Mouse (Mus musculus): ENCODE data around the gene Plcd3. TPM values are rescaled to one million over a fixed set of nuclear protein-coding genes. Genes with fewer than 3 reads are reported as not detected.

Plcd3 gene
- polyA plus RNA-seq, 1 experiment from 2014 or later: 1.0 TPM

DNA sequence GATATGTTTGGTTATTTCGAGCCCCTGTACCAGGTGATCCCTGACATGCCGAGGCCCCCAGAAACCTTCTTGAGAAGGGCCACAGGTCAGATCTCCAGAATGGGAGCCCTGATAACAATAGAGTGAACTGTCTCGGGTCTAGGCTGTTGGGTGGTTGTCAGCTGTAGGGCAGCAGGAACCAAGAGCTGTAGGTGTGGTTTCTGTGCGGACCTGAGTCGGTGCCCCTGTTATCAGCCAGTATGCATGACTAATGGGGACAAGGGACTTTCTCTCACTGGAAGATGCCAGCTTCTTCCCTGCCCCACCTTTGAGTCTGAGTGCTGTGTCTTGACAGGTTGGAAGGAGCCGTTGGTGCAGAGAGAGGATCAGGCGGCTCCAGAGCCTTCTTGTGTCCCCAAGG lies 3.0 kb upstream of the Plcd3 start:
- no peak overlapping the region for H3K27ac ChIP-seq (ENCODE audit: low read depth)
- no peak overlapping the region for H3K9ac ChIP-seq
- H3K4me1 ChIP-seq (ENCODE audit: insufficient read depth): peaks cover 12% of the 10 kb centered on the region; the same call in 1 of the 2 replicates
- no peaks in the 10 kb centered on the region for H3K36me3 ChIP-seq (ENCODE audit: insufficient read depth)
- 69% methylated on average over 7 of the region's 7 CpGs for WGBS
- H3K4me3 ChIP-seq (ENCODE audit: low read depth, low read length): no peak overlapping the region
- H3K9me3 ChIP-seq (ENCODE audit: low read depth, low read length): no peaks in the 10 kb centered on the region
- no peak for TF ChIP-seq CTCF (IDR thresholded peaks at IDR 0.05; ENCODE audit: low read depth)
- H3K4me2 ChIP-seq: peak overlapping the region; percentile 75; the same call in 1 of the 2 replicates
- no peak for ATAC-seq (ENCODE audit: insufficient read depth)
- no peak for DNase-seq
- H3K27me3 ChIP-seq (ENCODE audit: insufficient read depth, low read length): peaks cover 13% of the 10 kb centered on the region

GRCm38 (mm10) chr11:103103621-103104020 lies 2.2 kb upstream of the Plcd3 start:
- Histone ChIP-seq H3K27me3 (ENCODE audit: insufficient read depth, low read length) (peaks cover 13% of the 10 kb centered on the region), H3K4me2 (peak overlapping the region; percentile 75), H3K9me3 (ENCODE audit: low read depth, low read length) (no peaks in the 10 kb centered on the region), H3K9ac (peak overlapping the region; percentile 52), H3K27ac (ENCODE audit: low read depth) (no peak overlapping the region), H3K4me3 (ENCODE audit: low read depth, low read length) (peak overlapping the region; percentile 52), H3K4me1 (ENCODE audit: insufficient read depth) (peaks cover 12% of the 10 kb centered on the region; the same call in 1 of the 2 replicates), H3K36me3 (ENCODE audit: insufficient read depth) (no peaks in the 10 kb centered on the region)
- DNase-seq: no peak
- ATAC-seq (ENCODE audit: insufficient read depth): no peak
- 48% methylated on average over 8 of the region's 8 CpGs for WGBS
- TF ChIP-seq CTCF (IDR thresholded peaks at IDR 0.05; ENCODE audit: low read depth): no peak

DNA sequence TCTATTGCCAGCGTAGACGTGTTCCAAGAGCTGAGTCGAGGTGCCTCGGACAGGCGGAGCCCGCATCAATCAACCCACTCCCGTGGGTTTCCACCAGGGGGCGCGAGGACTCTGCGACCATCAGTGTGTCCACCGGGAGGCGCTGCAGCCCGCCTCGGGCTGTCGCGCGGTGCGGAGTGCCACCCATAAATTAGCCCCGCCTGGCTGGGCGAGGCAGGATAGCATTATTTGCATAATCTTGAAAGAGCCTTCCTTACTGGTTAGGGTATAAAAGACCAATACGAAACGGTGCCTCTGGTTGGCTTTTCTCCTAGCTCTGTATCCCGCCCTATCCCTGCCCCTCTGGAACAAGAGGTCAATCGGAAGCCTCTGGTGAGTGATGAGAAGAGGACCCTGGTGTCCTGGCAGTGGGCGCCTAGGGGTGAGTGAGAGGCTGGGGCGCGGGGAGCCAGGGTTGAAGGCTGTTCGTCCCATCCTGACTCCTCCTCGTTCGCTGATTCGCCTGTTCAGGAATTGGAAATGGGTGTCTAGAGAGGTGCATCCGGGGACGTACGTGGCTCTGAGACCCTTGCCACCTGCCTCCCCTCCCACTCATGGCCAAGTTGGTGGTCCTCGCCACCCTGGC lies 1.4 kb upstream of the Plcd3 start:
- Histone ChIP-seq H3K9ac (peak overlapping the region; percentile 52), H3K4me2 (peak overlapping the region; percentile 75), H3K4me1 (ENCODE audit: insufficient read depth) (peaks cover 12% of the 10 kb centered on the region; the same call in 1 of the 2 replicates), H3K36me3 (ENCODE audit: insufficient read depth) (no peaks in the 10 kb centered on the region), H3K4me3 (ENCODE audit: low read depth, low read length) (peak overlapping the region; percentile 52), H3K27ac (ENCODE audit: low read depth) (peak overlapping the region; percentile 30; the same call in 1 of the 2 replicates), H3K9me3 (ENCODE audit: low read depth, low read length) (no peaks in the 10 kb centered on the region), H3K27me3 (ENCODE audit: insufficient read depth, low read length) (peaks cover 13% of the 10 kb centered on the region)
- WGBS: under 1% methylated on average over 35 of the region's 35 CpGs
- peak; percentile 100 for TF ChIP-seq CTCF (IDR thresholded peaks at IDR 0.05; ENCODE audit: low read depth)
- DNase-seq (peak; percentile 98), ATAC-seq (ENCODE audit: insufficient read depth) (peak; percentile 92)

DNA sequence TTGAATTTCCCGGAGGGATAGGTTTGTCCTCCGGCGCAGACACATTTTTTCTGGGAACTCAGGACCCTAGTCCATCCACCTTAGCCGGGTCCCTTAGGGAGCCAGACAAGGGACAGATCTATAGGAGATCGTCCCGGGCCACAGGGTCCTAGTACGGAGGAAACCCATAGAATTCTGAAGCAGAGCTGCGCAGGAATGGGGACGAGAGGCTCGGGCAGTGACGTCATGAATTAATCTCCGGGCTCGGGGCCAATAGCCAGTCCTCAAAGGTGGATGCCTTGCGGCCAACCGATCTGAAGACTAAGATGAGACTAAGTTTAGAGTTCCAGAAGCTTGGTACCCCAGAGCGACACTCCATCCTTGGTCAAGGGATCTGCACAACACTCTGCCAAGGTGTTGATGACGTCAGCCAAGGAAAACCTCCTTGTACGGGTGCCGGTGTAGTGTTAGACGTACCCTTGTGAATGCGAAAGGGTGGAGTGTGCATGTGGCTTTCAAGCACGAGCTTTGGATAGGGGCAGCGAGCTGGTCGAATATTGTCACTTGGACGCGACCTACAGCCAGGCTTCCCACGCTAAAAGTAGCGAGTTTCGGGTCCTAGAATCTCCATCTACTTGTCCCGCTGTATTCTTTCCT lies 526 bp upstream of the Plcd3 start:
- H3K27me3 ChIP-seq (ENCODE audit: insufficient read depth, low read length): peaks cover 13% of the 10 kb centered on the region
- peak overlapping the region; percentile 52 for H3K4me3 ChIP-seq (ENCODE audit: low read depth, low read length)
- WGBS: 3% methylated on average over 30 of the region's 30 CpGs
- no peak for TF ChIP-seq CTCF (IDR thresholded peaks at IDR 0.05; ENCODE audit: low read depth)
- no peaks in the 10 kb centered on the region for H3K36me3 ChIP-seq (ENCODE audit: insufficient read depth)
- H3K4me1 ChIP-seq (ENCODE audit: insufficient read depth): peaks cover 18% of the 10 kb centered on the region
- DNase-seq (peak; percentile 69), ATAC-seq (ENCODE audit: insufficient read depth) (0 out of 2 replicates have a peak, but pooled peaks have one; percentile 13)
- H3K27ac ChIP-seq (ENCODE audit: low read depth): no peak overlapping the region
- peak overlapping the region; percentile 56 for H3K9ac ChIP-seq
- H3K9me3 ChIP-seq (ENCODE audit: low read depth, low read length): no peaks in the 10 kb centered on the region
- peak overlapping the region; percentile 75 for H3K4me2 ChIP-seq

GRCm38 (mm10) chr11:103100361-103100760 lies 1.1 kb downstream of the Plcd3 start:
- H3K4me1 ChIP-seq (ENCODE audit: insufficient read depth): peaks cover 19% of the 10 kb centered on the region
- no peaks in the 10 kb centered on the region for H3K36me3 ChIP-seq (ENCODE audit: insufficient read depth)
- 61% methylated on average over 8 of the region's 8 CpGs for WGBS
- no peak overlapping the region for H3K9ac ChIP-seq
- H3K27ac ChIP-seq (ENCODE audit: low read depth): no peak overlapping the region
- H3K4me2 ChIP-seq: no peak overlapping the region; the same call in 1 of the 2 replicates
- no peak for TF ChIP-seq CTCF (IDR thresholded peaks at IDR 0.05; ENCODE audit: low read depth)
- no peak for DNase-seq
- H3K9me3 ChIP-seq (ENCODE audit: low read depth, low read length): no peaks in the 10 kb centered on the region
- no peak overlapping the region for H3K4me3 ChIP-seq (ENCODE audit: low read depth, low read length)
- peaks cover 13% of the 10 kb centered on the region for H3K27me3 ChIP-seq (ENCODE audit: insufficient read depth, low read length)
- ATAC-seq (ENCODE audit: insufficient read depth): no peak

GRCm38 (mm10) chr11:103099352-103099940 lies 2.0 kb downstream of the Plcd3 start:
- Histone ChIP-seq H3K27me3 (ENCODE audit: insufficient read depth, low read length) (peaks cover 13% of the 10 kb centered on the region), H3K36me3 (ENCODE audit: insufficient read depth) (no peaks in the 10 kb centered on the region), H3K9me3 (ENCODE audit: low read depth, low read length) (no peaks in the 10 kb centered on the region), H3K4me2 (no peak overlapping the region), H3K4me3 (ENCODE audit: low read depth, low read length) (no peak overlapping the region), H3K9ac (no peak overlapping the region), H3K4me1 (ENCODE audit: insufficient read depth) (peaks cover 19% of the 10 kb centered on the region), H3K27ac (ENCODE audit: low read depth) (no peak overlapping the region)
- WGBS: 56% methylated on average over 12 of the region's 12 CpGs
- TF ChIP-seq CTCF (IDR thresholded peaks at IDR 0.05; ENCODE audit: low read depth): no peak
- no peak for DNase-seq
- ATAC-seq (ENCODE audit: insufficient read depth): no peak

All from lung, embryonic 14.5 days (tissue).